Mouse (Mus musculus) hindbrain, postnatal 0 days (tissue): Measurements from ENCODE around the gene Exosc7. TPM values are rescaled to one million over a fixed set of nuclear protein-coding genes. Genes with fewer than 3 reads are reported as not detected.

Source experiments
- ATAC-seq: fragments of 200-750 bp; cut with Nextera tagmentation; 2 replicates; pipeline ENCODE4 v1.8.0; 2017; ENCODE audit warnings: mild to moderate bottlenecking, moderate TSS enrichment, moderate library complexity
- DNase-seq: peaks from one replicate; pipeline ENCODE4 v3.0.0-alpha.2; 2015; ENCODE audit warnings: low spot score
- H3K27ac ChIP-seq: fragments of 300-500 bp; sonication (generic); 2 replicates; pipeline ENCODE4 v1.5.1; 2014; ENCODE audit warnings: mild to moderate bottlenecking
- H3K27me3 ChIP-seq: fragments of 300-500 bp; sonication (generic); 2 replicates; pipeline ENCODE4 v1.6.1; 2014; ENCODE audit warnings: low read length, mixed read lengths; ENCODE audit not compliant: insufficient read depth
- H3K36me3 ChIP-seq: fragments of 300-500 bp; sonication (generic); 2 replicates; pipeline ENCODE4 v1.6.1; 2014; ENCODE audit warnings: low read length, mixed read lengths; ENCODE audit not compliant: insufficient read depth
- H3K4me1 ChIP-seq: fragments of 300-500 bp; sonication (generic); 2 replicates; pipeline ENCODE4 v1.6.1; 2014; ENCODE audit warnings: antibody characterized with exemption, low read length, mixed read lengths; ENCODE audit not compliant: insufficient read depth
- H3K4me2 ChIP-seq: fragments of 300-500 bp; sonication (generic); 2 replicates; pipeline ENCODE4 v1.6.1; 2014; ENCODE audit warnings: low read depth, mild to moderate bottlenecking, low read length, moderate library complexity, mixed read lengths
- H3K4me3 ChIP-seq: fragments of 300-500 bp; sonication (generic); 2 replicates; pipeline ENCODE4 v1.5.1; 2014; ENCODE audit warnings: low read length
- H3K9ac ChIP-seq: fragments of 300-500 bp; sonication (generic); replicated peaks from 2 replicates; pipeline ENCODE4 v1.6.1; 2014; ENCODE audit warnings: mild to moderate bottlenecking, low read length, moderate library complexity, mixed read lengths
- H3K9me3 ChIP-seq: fragments of 300-500 bp; sonication (generic); 2 replicates; pipeline ENCODE4 v1.6.1; 2016; ENCODE audit warnings: low read length, mixed read lengths
- CTCF ChIP-seq: IDR thresholded peaks from 2 replicates; pipeline ENCODE4 v1.5.1; 2016; ENCODE audit warnings: antibody characterized with exemption, control low read depth, low read depth
- WGBS: fragments of 180-500 bp; shearing (Covaris S2); extraction: QIAGEN DNeasy Blood & Tissue Kit; methylation state at CpG from one replicate; pipeline ENCODE4 v1.1.7; 2014; 5-methylcytosine and 5-hydroxymethylcytosine counted together
- polyA plus RNA-seq: library from polyadenylated mRNA; unstranded; fragments of >200 nt; fragmentation: Nextera tagmentation; extraction: Ambion mirVana; gene quantifications from 2 replicates; pipeline ENCODE4 v1.2.1, GENCODE M21; 2015
- total RNA-seq: library from RNA; depleted of rRNA; stranded (reverse); fragments of >200 nt; gene quantifications from 2 replicates; pipeline ENCODE4 v1.2.3, GENCODE M21; 2014

The Exosc7 gene
- total and polyA plus RNA-seq, 2 experiments from 2014 or later, result 31.3 to 57.5 TPM

DNA sequence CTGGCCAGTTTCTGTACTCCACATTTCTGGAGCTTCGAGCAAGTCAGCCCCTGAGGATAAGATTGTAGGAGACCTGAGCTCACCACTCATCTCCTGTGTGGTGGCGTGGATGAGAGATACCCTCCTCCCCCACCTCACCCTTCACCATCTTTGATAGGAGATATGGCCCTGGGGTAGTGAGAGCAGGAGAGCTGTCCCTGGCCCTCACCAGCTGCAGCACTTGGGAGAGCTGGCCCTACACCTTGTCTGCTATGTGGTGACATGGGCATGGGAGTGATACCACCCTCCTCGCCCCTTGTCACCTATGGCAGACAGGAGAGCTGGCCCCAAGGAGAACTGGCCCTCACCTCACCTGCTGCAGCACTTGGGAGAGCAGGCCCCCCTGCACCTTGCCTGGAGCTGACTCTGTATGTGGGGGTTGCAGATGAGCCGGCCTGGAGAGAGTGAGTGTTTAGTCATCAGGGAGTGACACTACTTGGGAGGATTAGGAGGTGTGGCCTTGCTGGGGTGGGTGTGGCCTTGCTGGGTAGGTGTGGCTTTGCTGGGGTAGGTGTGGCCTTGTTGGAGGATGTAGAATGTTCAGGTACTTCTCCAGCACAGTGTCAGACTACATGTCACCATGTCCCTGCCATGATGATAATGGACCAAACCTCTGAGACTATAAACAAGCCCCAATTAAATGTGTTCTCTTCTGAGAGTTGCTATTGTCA lies 50.1 kb downstream of the Exosc7 start:
- 88% methylated on average over 4 of the region's 4 CpGs for WGBS

DNA sequence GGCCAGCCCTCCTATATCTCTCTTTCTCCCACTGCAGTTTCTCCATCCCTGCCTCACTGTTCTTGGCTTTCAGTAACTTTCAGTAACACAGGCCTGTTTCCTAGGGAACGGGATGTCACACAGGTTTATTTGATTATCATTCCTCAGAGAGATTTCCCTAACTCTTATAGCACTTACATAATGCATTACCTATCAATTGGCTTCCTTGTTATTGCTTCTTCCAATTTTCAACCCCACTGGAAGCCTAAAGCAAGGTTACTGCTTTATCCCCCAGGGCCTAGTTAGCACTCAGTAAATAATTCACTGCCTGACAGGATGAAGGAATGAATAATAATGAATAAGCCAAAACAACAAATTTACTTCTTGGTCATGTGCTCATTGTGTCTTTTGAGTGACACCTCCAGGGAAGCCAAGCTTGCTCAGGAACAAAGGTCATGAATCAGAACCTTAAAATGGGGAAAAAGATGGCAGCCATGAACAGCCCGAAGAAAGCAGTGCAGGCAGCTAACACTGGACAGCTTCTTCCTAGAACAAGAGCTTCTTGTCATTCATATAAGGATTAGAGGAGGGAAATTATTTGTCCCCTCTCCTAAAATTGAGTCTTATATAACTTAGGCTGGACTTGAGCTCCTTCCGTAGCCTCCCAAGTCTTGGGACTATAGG lies 52.9 kb downstream of the Exosc7 start:
- H3K27me3 ChIP-seq, result no peaks in the 10 kb centered on the region
- H3K36me3 ChIP-seq, result no peaks in the 10 kb centered on the region
- WGBS, result 72% methylated on average over 3 of the region's 3 CpGs
- no peak for TF ChIP-seq CTCF
- no peak overlapping the region for H3K9ac ChIP-seq
- no peak for DNase-seq
- no peak overlapping the region for H3K4me3 ChIP-seq
- H3K4me1 ChIP-seq, result no peaks in the 10 kb centered on the region
- no peaks in the 10 kb centered on the region for H3K9me3 ChIP-seq
- no peak overlapping the region for H3K27ac ChIP-seq
- ATAC-seq, result no peak
- no peak overlapping the region for H3K4me2 ChIP-seq

More for the DNA sequence above, 50.1 kb downstream of the Exosc7 start:
- 0 out of 2 replicates have a peak, but pooled peaks have one; percentile 21 for ATAC-seq
- Histone ChIP-seq H3K27ac (no peak overlapping the region), H3K36me3 (no peaks in the 10 kb centered on the region), H3K9ac (no peak overlapping the region), H3K4me1 (no peaks in the 10 kb centered on the region), H3K4me2 (no peak overlapping the region), H3K9me3 (no peaks in the 10 kb centered on the region), H3K4me3 (no peak overlapping the region), H3K27me3 (no peaks in the 10 kb centered on the region)
- no peak for TF ChIP-seq CTCF
- DNase-seq, result no peak

- WGBS, result 93% methylated on average over 6 of the region's 6 CpGs
- no peak overlapping the region for H3K4me3 ChIP-seq
- no peak overlapping the region for H3K9ac ChIP-seq
- ATAC-seq (no peak), DNase-seq (no peak)
- H3K27me3 ChIP-seq, result no peaks in the 10 kb centered on the region
- H3K27ac ChIP-seq, result no peak overlapping the region
- no peak for TF ChIP-seq CTCF
- no peak overlapping the region for H3K4me2 ChIP-seq
- H3K4me1 ChIP-seq, result no peaks in the 10 kb centered on the region
- no peaks in the 10 kb centered on the region for H3K36me3 ChIP-seq
- no peaks in the 10 kb centered on the region for H3K9me3 ChIP-seq
Observed at GRCm38 (mm10) chr9:123173760-123174159, 60.7 kb downstream of the Exosc7 start.

GRCm38 (mm10) chr9:123174356-123174755 lies 61.3 kb downstream of the Exosc7 start:
- no peaks in the 10 kb centered on the region for H3K4me1 ChIP-seq
- no peak for TF ChIP-seq CTCF
- no peaks in the 10 kb centered on the region for H3K36me3 ChIP-seq
- DNase-seq (no peak), ATAC-seq (no peak)
- 29% methylated on average over 4 of the region's 4 CpGs for WGBS
- H3K27ac ChIP-seq, result no peak overlapping the region
- no peak overlapping the region for H3K4me2 ChIP-seq
- H3K9ac ChIP-seq, result no peak overlapping the region
- no peaks in the 10 kb centered on the region for H3K27me3 ChIP-seq
- H3K4me3 ChIP-seq, result no peak overlapping the region
- no peaks in the 10 kb centered on the region for H3K9me3 ChIP-seq

- H3K4me3 ChIP-seq, result no peak overlapping the region
- DNase-seq, result no peak
- no peaks in the 10 kb centered on the region for H3K9me3 ChIP-seq
- H3K9ac ChIP-seq, result no peak overlapping the region
- no peak for ATAC-seq
- WGBS, result 86% methylated on average over 9 of the region's 9 CpGs
- no peak overlapping the region for H3K27ac ChIP-seq
- no peaks in the 10 kb centered on the region for H3K4me1 ChIP-seq
- H3K4me2 ChIP-seq, result no peak overlapping the region
- no peaks in the 10 kb centered on the region for H3K36me3 ChIP-seq
- no peaks in the 10 kb centered on the region for H3K27me3 ChIP-seq
- TF ChIP-seq CTCF, result no peak
Observed at GRCm38 (mm10) chr9:123177380-123178048, 64.5 kb downstream of the Exosc7 start.

- Histone ChIP-seq H3K36me3 (no peaks in the 10 kb centered on the region), H3K9ac (no peak overlapping the region), H3K9me3 (no peaks in the 10 kb centered on the region), H3K4me1 (no peaks in the 10 kb centered on the region), H3K4me2 (no peak overlapping the region), H3K27me3 (no peaks in the 10 kb centered on the region), H3K27ac (no peak overlapping the region), H3K4me3 (no peak overlapping the region)
- no peak for TF ChIP-seq CTCF
- ATAC-seq (no peak), DNase-seq (no peak)
- 89% methylated on average over 6 of the region's 6 CpGs for WGBS
Observed at GRCm38 (mm10) chr9:123180003-123180402, 67.0 kb downstream of the Exosc7 start.
